Mouse (Mus musculus): ENCODE data around the gene Mon2. TPM values are rescaled to one million over a fixed set of nuclear protein-coding genes. Genes with fewer than 3 reads are reported as not detected.
A peak's percentile ranks its signal among the peaks of the same experiment; 100 is the strongest.
"Not testable (repeated sequence)": the region's sequence is repeated elsewhere in the genome, so short reads cannot be mapped to it uniquely, and the experiment has no call there.

Mon2 gene
- total and polyA plus RNA-seq, 2 experiments from 2014 or later, result 15.1 to 58.7 TPM

- no peak overlapping the region for H3K27ac ChIP-seq (ENCODE audit: low read depth, low read length)
- no peak for TF ChIP-seq CTCF (IDR thresholded peaks at IDR 0.05; ENCODE audit: low read depth)
- H3K27me3 ChIP-seq (ENCODE audit: insufficient read depth, low read length), result no peaks in the 10 kb centered on the region
- H3K4me2 ChIP-seq (ENCODE audit: low read depth), result peak overlapping the region; percentile 75
- H3K9ac ChIP-seq, result peak overlapping the region; percentile 11; the same call in 1 of the 2 replicates
- DNase-seq (no peak), ATAC-seq (no peak)
- peaks cover 16% of the 10 kb centered on the region for H3K4me1 ChIP-seq (ENCODE audit: insufficient read depth)
- H3K36me3 ChIP-seq (ENCODE audit: insufficient read depth), result 0 out of 2 replicates have a peak, but pooled peaks cover 16% of the 10 kb centered on the region
- peak overlapping the region; percentile 83 for H3K4me3 ChIP-seq (ENCODE audit: low read depth, low read length)
- H3K9me3 ChIP-seq (ENCODE audit: low read length), result no peaks in the 10 kb centered on the region
- WGBS, result 45% methylated on average over 11 of the region's 11 CpGs
Observed at GRCm38 (mm10) chr10:122982909-122983578, 93.3 kb downstream of the Mon2 start.

- Histone ChIP-seq H3K27me3 (ENCODE audit: insufficient read depth, low read length) (no peaks in the 10 kb centered on the region), H3K4me3 (ENCODE audit: low read depth, low read length) (no peak overlapping the region), H3K9ac (no peak overlapping the region), H3K36me3 (ENCODE audit: insufficient read depth) (0 out of 2 replicates have a peak, but pooled peaks cover 16% of the 10 kb centered on the region), H3K4me1 (ENCODE audit: insufficient read depth) (peaks cover 9% of the 10 kb centered on the region; the same call in 1 of the 2 replicates), H3K27ac (ENCODE audit: low read depth, low read length) (no peak overlapping the region), H3K4me2 (ENCODE audit: low read depth) (no peak overlapping the region), H3K9me3 (ENCODE audit: low read length) (no peaks in the 10 kb centered on the region)
- no peak for TF ChIP-seq CTCF (IDR thresholded peaks at IDR 0.05; ENCODE audit: low read depth)
- WGBS, result 95% methylated on average over 12 of the region's 12 CpGs
- DNase-seq, result no peak
- no peak for ATAC-seq
Observed at GRCm38 (mm10) chr10:122980123-122980522, 96.2 kb downstream of the Mon2 start.

- no peak overlapping the region for H3K9ac ChIP-seq
- peaks cover 9% of the 10 kb centered on the region; the same call in 1 of the 2 replicates for H3K4me1 ChIP-seq (ENCODE audit: insufficient read depth)
- H3K27ac ChIP-seq (ENCODE audit: low read depth, low read length), result no peak overlapping the region
- no peaks in the 10 kb centered on the region for H3K9me3 ChIP-seq (ENCODE audit: low read length)
- H3K4me2 ChIP-seq (ENCODE audit: low read depth), result no peak overlapping the region
- DNase-seq (no peak), ATAC-seq (peak; percentile 23; the same call in 1 of the 2 replicates)
- H3K4me3 ChIP-seq (ENCODE audit: low read depth, low read length), result no peak overlapping the region
- 0 out of 2 replicates have a peak, but pooled peaks cover 16% of the 10 kb centered on the region for H3K36me3 ChIP-seq (ENCODE audit: insufficient read depth)
- no peaks in the 10 kb centered on the region for H3K27me3 ChIP-seq (ENCODE audit: insufficient read depth, low read length)
- no peak for TF ChIP-seq CTCF (IDR thresholded peaks at IDR 0.05; ENCODE audit: low read depth)
Observed at GRCm38 (mm10) chr10:122979356-122979755, 96.9 kb downstream of the Mon2 start.

GRCm38 (mm10) chr10:122976038-122976437 is 100.3 kb downstream of the Mon2 start:
- DNase-seq (no peak), ATAC-seq (no peak)
- Histone ChIP-seq H3K27ac (ENCODE audit: low read depth, low read length) (no peak overlapping the region), H3K4me2 (ENCODE audit: low read depth) (no peak overlapping the region), H3K36me3 (ENCODE audit: insufficient read depth) (0 out of 2 replicates have a peak, but pooled peaks cover 11% of the 10 kb centered on the region), H3K27me3 (ENCODE audit: insufficient read depth, low read length) (no peaks in the 10 kb centered on the region), H3K9ac (no peak overlapping the region), H3K4me3 (ENCODE audit: low read depth, low read length) (no peak overlapping the region), H3K9me3 (ENCODE audit: low read length) (no peaks in the 10 kb centered on the region), H3K4me1 (ENCODE audit: insufficient read depth) (no peaks in the 10 kb centered on the region)
- no peak for TF ChIP-seq CTCF (IDR thresholded peaks at IDR 0.05; ENCODE audit: low read depth)
- 81% methylated on average over 9 of the region's 9 CpGs for WGBS

GRCm38 (mm10) chr10:122973241-122973640 is 103.1 kb downstream of the Mon2 start:
- Histone ChIP-seq H3K4me1 (ENCODE audit: insufficient read depth) (no peaks in the 10 kb centered on the region), H3K9me3 (ENCODE audit: low read length) (no peaks in the 10 kb centered on the region), H3K4me2 (ENCODE audit: low read depth) (no peak overlapping the region), H3K4me3 (ENCODE audit: low read depth, low read length) (no peak overlapping the region), H3K27ac (ENCODE audit: low read depth, low read length) (no peak overlapping the region), H3K27me3 (ENCODE audit: insufficient read depth, low read length) (no peaks in the 10 kb centered on the region), H3K36me3 (ENCODE audit: insufficient read depth) (no peaks in the 10 kb centered on the region), H3K9ac (no peak overlapping the region)
- TF ChIP-seq CTCF (IDR thresholded peaks at IDR 0.05; ENCODE audit: low read depth), result no peak
- ATAC-seq, result no peak
- DNase-seq, result no peak

- TF ChIP-seq CTCF (IDR thresholded peaks at IDR 0.05; ENCODE audit: low read depth), result no peak
- Histone ChIP-seq H3K4me3 (ENCODE audit: low read depth, low read length) (no peak overlapping the region), H3K9ac (no peak overlapping the region), H3K9me3 (ENCODE audit: low read length) (no peaks in the 10 kb centered on the region), H3K4me1 (ENCODE audit: insufficient read depth) (no peaks in the 10 kb centered on the region), H3K4me2 (ENCODE audit: low read depth) (no peak overlapping the region), H3K36me3 (ENCODE audit: insufficient read depth) (no peaks in the 10 kb centered on the region), H3K27ac (ENCODE audit: low read depth, low read length) (no peak overlapping the region), H3K27me3 (ENCODE audit: insufficient read depth, low read length) (no peaks in the 10 kb centered on the region)
- 86% methylated on average over 7 of the region's 7 CpGs for WGBS
- ATAC-seq (no peak), DNase-seq (no peak)
Observed at GRCm38 (mm10) chr10:122970188-122970587, 106.1 kb downstream of the Mon2 start.

- peaks cover 10% of the 10 kb centered on the region; the same call in 1 of the 2 replicates for H3K4me1 ChIP-seq (ENCODE audit: insufficient read depth)
- no peaks in the 10 kb centered on the region for H3K36me3 ChIP-seq (ENCODE audit: insufficient read depth)
- no peak for DNase-seq
- no peak overlapping the region for H3K4me3 ChIP-seq (ENCODE audit: low read depth, low read length)
- ATAC-seq, result no peak
- H3K27ac ChIP-seq (ENCODE audit: low read depth, low read length), result no peak overlapping the region
- TF ChIP-seq CTCF (IDR thresholded peaks at IDR 0.05; ENCODE audit: low read depth), result no peak
- H3K27me3 ChIP-seq (ENCODE audit: insufficient read depth, low read length), result no peaks in the 10 kb centered on the region
- no peak overlapping the region for H3K9ac ChIP-seq
- WGBS, result 74% methylated on average over 7 of the region's 7 CpGs
- H3K4me2 ChIP-seq (ENCODE audit: low read depth), result no peak overlapping the region
- H3K9me3 ChIP-seq (ENCODE audit: low read length), result no peaks in the 10 kb centered on the region
Observed at GRCm38 (mm10) chr10:122966421-122966820, 109.9 kb downstream of the Mon2 start.

GRCm38 (mm10) chr10:122965650-122966049 is 110.7 kb downstream of the Mon2 start:
- not testable (repeated sequence) for DNase-seq; H3K4me3 ChIP-seq (ENCODE audit: low read depth, low read length); H3K36me3 ChIP-seq (ENCODE audit: insufficient read depth); ATAC-seq; H3K27me3 ChIP-seq (ENCODE audit: insufficient read depth, low read length); H3K4me2 ChIP-seq (ENCODE audit: low read depth); H3K9me3 ChIP-seq (ENCODE audit: low read length); H3K27ac ChIP-seq (ENCODE audit: low read depth, low read length); H3K9ac ChIP-seq; H3K4me1 ChIP-seq (ENCODE audit: insufficient read depth)
- 53% methylated on average over 4 of the region's 5 CpGs for WGBS
